Mouse (Mus musculus): ENCODE results near the gene Gns.

DNA sequence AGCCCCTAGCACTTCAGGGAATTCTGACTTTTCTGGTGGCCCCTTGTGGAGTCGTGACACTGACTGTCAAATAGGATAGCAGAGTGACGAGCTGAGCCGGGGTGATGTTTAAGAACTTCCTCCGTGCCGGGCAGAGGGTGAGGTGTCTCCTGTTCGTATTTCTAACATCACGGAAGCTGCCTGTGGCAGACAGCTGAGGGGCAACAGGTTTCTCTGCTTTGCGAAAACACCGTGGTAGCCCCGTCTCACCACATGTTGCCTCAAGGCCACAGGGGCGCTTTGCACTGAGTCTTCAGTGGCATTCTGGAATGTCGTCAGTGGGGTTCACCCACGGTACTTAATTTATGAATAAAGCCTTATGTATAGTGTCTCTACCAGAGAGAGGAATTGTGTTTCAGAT is 2.4 kb downstream of the Gns start:
- no peak for TF ChIP-seq MAX (IDR thresholded peaks at IDR 0.05)
- TF ChIP-seq CTCF (IDR thresholded peaks at IDR 0.05; ENCODE audit: control insufficient read depth, insufficient read depth, insufficient read length): no peak
- TF ChIP-seq MYOD1 (IDR thresholded peaks at IDR 0.05; ENCODE audit: control insufficient read depth, insufficient read length, low read depth): no peak
- TF ChIP-seq FOSL1 (IDR thresholded peaks at IDR 0.05; ENCODE audit: insufficient read depth, low read length, poor library complexity, severe bottlenecking): no peak
- no peak for TF ChIP-seq USF1 (IDR thresholded peaks at IDR 0.05; ENCODE audit: low read depth)
- TF ChIP-seq CEBPB (IDR thresholded peaks at IDR 0.05; ENCODE audit: low read depth): no peak
- TF ChIP-seq MYOG (IDR thresholded peaks at IDR 0.05; ENCODE audit: control insufficient read depth, extremely low read depth, insufficient read length): no peak
